Mouse (Mus musculus) CD8-positive naive resting alpha-beta T cell, adult 2 months (primary cell): ENCODE data around the gene Caml.
A peak's percentile ranks its signal among the peaks of the same experiment; 100 is the strongest.
"Not testable (repeated sequence)": the region's sequence is repeated elsewhere in the genome, so short reads cannot be mapped to it uniquely, and the experiment has no call there.

Experiments used
- DNase-seq, 2 experiments: peaks; one replicate each; pipeline ENCODE4 v3.0.0; 2022; ENCODE audit warnings: low read depth in 2 of 2, low spot score in 2 of 2

Gene Caml

GRCm38 (mm10) chr13:55620275-55620674 is 2.5 kb upstream of the Caml start:
- DNase-seq, result no peak

GRCm38 (mm10) chr13:55622156-55622648 is 603 bp upstream of the Caml start:
- not testable (repeated sequence) for DNase-seq

- DNase-seq, result peak; percentile 86
Observed at GRCm38 (mm10) chr13:55634639-55635127, 11.9 kb downstream of the Caml start, which contains the start of gene Ddx46. Gene Ddx46 (plus strand): TSS chr13:55635027.

GRCm38 (mm10) chr13:55635146-55635571 is 12.4 kb downstream of the Caml start:
- DNase-seq, result no peak

DNA sequence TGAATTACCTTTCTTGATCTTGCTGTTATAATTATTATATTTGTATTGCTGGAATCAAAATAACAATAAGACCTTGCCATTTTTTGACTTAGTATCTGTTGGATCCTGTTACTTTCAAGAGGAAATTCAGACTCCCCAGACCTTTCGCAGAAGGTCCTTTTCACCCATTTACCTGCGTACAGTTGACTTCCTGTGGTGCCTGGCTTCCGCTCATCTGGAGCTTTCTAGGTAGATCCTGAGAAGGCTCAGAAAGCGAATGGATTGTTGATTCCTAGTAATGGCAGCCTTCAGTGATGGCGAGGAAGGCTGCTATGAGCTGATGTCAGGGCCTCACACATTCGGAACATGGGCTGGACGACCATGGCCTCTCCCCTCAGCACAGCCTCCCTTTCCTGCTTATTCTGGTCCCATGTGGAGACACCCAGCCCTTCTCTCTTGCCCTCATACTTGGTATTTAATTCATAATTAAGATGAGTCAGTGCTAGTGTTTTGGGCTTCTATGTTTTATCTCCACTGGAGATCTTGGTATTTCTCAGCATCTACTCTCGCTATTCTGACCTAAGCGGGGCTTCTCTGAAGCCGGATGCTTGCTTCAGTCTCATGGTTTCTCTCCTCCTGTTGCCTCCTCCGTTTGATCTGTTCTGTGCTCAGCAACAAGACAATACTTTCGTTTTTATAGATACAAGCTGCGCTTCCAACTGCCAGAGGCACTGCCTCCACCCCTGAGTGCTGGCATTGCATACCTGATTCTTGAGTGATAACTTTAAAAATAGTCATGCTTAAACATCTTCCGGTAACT is 13.6 kb downstream of the Caml start:
- peak in 1 of 2 experiments; percentile 8 for DNase-seq

- DNase-seq, result peak; percentile 76 to 80
Observed at GRCm38 (mm10) chr13:55640480-55640879, 17.7 kb downstream of the Caml start.

DNA sequence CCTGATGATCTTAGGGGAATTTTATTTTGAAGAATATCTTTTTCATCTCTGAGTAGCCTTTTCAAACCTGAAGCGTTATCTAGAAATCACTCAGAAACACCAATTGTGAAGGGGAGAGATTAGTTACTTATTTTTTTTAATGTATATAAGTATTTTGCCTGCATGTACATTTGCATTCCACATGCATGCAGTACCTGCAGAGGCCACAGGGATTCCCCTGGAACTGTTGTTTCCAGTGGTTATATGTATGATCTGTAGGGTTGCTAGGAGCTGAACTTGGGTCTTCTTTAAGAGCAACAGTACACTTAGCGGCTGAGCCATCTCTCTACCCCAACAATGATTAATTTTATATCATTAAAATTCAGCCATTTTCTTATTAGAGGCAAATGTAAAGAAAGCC is 21.7 kb downstream of the Caml start:
- DNase-seq, result peak; percentile 9 to 38

GRCm38 (mm10) chr13:55650098-55650497 is 27.3 kb downstream of the Caml start:
- DNase-seq, result no peak

- DNase-seq, result no peak
Observed at GRCm38 (mm10) chr13:55650980-55651379, 28.2 kb downstream of the Caml start.

- DNase-seq, result peak in 1 of 2 experiments; percentile 36
Observed at GRCm38 (mm10) chr13:55668550-55668949, 45.7 kb downstream of the Caml start.

DNA sequence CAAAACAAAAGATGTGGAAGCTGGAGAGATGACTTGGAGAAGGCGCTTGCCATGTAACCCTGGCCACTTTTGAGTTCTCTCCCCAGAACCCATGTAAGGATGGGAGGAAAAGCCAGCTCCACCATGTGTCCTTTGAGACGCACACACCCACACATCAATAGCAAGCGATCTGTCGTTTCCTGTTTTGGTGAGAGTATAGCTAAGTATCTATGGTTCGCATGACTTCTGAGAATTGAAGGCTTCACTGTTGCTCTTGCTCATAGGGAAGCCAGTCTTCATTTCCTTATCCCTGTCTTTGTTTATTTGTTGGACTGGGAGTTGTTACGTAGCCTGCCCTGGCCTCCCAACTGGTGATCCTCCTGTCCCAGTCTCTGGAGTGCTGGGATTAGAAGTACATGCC is 49.9 kb downstream of the Caml start:
- DNase-seq, result no peak

GRCm38 (mm10) chr13:55677364-55677763 is 54.6 kb downstream of the Caml start:
- no peak for DNase-seq
